Mouse (Mus musculus) urinary bladder, postnatal 36 days (tissue): ENCODE measurements at regions not wholly inside any gene's neighbourhood (a gene's known extent, or its start where the extent isn't known, plus 50 kb on each side); places are given as distances from the start of the nearest gene placed in this dataset.

Experiments
- DNase-seq, 2 experiments: peaks; one replicate each; pipeline ENCODE4 v3.0.0; 2022; ENCODE audit warnings: low spot score in 2 of 2, mixed read lengths in 1 of 2

DNA sequence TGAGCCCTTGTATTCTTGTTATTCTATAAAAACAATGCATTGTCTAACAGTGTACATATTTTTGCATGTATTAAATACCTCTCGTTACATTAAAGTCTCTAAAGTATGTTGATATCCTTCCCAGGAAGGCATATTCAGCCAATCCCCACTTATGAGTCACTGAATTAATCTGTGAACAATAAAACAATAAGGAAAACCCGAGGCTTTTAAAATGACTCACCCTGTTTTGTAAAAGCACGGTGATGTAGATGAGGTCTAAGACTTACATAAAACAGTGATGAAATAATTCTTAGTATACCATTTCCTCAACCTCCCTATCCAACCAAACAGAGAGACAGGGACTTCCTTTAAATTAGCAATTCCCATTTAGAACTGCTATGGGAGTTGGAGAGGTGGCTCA lies 95.8 kb downstream of the Asb7 start:
- DNase-seq = no peak

DNA sequence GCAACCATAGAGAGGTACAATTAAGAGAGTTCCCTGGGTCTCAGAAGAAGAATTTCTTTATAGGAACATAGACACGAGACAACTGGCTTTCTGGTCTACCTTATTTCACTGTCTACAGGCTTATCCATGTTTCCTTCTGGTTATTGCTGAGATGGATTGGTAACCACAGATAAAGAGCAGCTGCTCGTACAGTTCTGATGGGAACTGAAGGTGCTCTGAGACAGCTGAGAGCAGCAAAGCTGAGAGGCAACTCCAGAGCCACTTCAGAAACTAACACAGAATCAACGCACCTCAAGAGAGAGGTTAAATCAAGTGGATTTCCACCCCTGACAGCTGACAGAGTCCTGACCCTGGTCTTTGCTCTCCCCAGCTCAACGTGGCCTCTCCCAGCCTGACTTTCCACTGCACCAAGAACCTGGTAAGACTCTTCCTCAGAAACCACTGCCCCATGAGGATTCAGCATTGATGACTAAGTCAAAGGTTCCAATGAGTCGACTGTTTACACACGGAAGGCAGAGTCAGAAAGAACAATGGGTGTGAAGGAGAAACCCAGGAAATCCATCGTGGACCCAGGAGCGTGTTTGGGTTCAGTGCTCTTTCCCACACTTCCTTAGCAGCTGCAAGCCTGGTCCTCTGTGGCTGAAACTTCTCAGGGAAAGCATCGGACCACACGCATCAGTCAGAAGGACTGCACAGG lies 97.7 kb downstream of the Asb7 start:
- no peak for DNase-seq

DNA sequence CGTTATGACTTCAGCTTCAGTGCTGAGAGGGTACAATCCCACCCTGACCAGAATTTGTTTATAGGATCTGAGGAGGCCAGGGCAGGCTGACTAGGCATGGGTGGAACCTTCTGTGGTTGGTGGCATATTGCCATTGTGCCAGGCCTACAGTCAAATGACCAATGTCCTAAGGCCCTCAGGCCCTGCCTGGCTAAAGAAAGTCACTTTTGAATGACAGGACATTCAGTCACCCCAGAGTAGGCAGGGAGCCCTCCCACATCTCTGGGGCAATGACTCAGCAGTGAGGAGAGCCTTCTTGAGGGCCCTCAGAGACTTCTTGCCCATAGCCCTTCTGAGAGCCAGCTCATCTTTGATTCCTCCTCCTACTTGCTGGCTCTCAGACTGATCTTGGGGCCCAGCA lies 102.9 kb downstream of the Asb7 start:
- no peak for DNase-seq

DNA sequence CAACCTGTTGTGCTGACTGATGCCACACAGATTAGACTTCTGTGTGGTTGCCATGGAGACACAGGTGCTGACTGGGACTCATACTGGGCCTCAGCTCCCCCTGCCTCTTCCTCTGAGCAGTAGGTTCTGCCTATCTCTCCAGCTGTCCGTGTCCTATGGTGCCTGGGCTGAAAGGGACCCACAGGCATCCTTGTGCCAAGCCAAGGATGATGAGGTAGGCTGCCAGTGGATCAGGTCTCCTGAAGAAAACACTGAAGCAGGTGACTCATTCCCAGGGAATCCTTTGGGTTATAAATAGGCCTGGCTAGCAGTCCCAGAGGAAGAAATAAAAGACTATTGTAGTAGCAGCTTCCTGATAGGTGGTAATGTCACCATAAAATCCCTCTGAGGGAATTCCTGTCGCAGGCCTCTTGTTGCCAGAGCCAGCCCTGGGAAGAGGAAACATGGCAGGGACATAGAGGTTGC lies 108.7 kb downstream of the Asb7 start:
- no peak for DNase-seq

DNA sequence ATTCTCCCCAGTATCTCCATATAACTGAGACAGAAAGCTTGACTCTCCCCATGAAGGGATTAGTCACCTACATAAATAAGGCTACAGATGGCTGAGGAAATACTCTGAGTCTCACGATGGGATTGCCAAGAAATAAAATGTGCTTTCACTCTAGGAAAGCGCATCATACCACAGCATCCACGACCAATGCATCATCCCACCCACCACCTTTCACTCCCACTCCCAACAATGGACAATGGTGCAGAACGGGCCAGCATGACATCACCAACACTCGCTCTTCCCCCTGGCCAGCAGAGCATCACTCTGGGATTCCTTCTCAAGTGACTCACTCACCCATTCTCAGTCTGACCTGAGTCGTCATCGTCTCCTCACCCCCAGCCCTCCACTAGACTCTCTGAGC lies 113.1 kb downstream of the Asb7 start:
- DNase-seq = no peak

DNA sequence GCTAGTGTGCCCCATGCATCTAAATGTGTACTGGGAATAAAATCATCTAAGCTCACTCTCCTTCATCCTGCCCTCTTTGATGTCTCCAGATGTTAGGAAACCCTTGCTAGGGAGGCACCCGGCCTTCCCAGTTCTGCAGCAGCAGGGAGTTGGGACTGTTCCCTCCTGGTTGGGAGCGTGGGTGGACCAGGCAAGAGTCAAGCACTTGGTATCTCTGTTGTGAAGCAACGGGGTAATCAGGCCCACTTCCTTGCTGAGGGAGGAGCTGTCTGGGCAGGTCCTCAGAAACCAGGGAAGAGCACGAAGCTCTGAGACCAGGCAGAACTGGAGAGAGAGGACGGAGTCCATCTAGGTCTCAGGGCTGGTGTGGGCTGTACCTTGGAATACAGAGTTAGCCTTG lies 117.9 kb downstream of the Asb7 start:
- DNase-seq = peak in 1 of 2 experiments; percentile 31

DNA sequence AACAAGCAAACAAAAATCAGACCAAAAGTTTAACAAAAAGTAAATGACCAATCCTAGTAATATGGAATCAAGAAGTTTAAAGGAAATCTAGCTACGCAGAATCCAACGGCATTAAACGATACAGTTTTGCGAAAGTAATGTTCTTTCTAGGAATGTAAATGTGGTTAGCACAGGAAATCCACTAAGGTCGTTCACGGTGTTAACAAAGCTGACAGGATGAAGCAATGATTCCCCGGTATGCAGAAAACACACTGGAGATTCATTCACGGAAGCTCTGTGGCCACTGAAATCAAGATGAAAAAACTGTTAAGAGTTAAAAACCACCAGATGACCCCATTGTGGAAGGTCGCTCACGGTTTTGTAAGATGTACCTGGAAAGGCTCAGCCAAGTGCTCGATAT lies 120.4 kb upstream of the Aldh1a3 start:
- no peak for DNase-seq

DNA sequence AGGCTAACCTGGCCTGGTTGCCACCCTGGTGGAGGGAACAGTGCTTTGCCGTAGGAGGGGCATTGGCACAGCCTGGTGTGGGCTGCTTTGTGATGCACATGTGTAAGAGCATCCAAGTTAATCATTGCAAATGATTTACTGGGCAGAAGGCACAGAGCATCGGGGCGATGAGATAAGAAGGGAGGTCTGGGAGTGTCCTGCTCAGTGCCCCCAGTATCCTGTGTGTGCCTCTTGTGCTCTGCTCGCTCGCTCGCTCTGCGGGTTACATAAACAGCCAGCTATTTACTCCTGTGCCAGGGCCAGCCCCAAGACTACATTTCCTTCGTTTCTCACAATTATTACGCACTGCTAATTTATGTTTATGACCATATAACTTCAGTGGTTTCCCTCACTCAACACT lies 117.9 kb upstream of the Aldh1a3 start:
- DNase-seq = no peak

DNA sequence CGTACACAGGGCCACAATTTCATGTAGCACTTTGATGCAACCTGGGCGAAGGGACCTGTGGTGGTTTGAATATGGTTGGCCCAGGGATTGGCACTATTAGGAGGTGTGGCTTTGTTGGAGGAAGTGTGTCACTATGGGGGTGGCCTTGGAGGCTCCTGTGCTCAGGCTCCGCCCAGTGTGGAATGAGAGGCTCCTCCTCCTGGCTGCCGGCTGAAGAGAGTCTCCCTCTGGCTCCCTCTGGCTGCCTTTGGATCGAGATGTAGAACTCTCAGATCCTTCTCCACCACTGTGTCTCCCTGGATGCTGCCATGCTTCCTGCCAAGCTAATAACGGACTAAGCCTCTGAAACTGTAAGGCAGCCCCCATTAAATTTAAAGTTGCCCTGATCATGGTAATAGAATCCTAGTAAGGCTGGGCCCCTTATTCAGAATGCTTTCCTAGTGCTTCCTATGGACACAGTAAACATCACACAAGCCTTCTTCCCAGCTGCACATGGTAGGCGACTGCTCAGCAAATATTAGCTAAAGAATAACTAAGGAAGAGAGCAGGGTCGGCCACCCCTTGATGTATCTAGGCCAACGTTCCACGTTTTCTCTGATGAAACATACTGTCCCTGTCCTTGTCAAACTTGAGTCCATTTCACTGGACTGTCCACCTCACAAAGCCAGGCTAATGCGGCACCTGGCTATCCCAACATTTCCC lies 117.2 kb upstream of the Aldh1a3 start:
- DNase-seq = no peak

DNA sequence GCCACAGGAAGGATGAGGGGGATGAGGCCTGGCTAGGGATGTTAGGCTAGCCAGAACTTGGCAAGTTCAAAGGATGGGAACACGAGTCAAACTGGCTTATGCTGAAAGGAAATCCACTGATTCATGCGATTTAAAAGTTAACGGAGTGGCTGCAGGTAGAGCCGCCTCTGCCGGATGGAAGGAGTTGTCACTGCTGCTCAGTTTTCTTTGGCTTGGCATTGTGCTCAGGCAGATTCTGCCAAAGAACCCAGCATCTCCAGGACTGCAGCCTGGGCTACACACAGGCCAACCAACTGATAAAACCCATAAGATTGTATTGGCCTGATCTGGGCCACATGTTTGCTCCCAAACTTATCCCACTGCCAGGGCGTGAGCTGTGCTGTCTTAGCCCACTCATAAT lies 105.3 kb upstream of the Aldh1a3 start:
- no peak for DNase-seq

DNA sequence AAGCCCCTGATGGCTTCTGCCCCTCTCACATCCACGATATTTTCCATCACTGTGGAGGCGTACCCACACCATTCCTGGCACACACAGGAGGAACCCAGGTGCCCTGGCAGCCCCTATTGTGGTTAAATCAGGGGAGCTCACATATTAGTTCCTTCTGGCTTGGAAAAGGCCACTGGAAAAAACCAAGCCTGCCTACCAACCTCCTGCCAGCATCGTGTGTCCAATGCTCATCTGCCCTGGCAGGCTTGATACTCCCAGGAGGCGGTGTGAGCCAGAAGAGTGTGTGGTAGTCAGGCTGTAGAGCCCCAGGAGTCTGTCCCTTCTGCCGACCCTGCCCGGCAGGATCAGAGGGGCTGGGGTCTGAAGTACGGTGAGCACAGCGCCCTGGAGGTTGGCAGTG lies 104.7 kb upstream of the Aldh1a3 start:
- DNase-seq = no peak

DNA sequence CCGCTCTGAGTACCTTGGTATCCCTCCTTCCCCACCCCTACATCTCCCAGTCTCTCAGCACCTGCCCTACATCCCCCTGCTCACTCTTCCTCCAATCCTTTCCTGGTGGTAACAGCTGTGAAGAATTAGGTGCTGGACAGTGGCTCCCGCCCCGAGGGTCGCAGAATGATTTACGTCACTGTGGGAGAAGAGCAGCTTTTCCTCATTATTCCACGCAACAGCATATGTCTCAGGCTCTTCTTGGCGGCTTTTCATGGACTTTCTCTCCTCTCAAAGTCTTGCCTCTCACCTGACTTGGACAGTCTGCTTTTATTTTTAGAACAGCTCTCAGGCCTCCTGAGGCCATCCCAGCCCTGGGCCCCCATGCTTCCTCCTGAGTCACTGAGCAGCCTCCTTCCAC lies 103.8 kb upstream of the Aldh1a3 start:
- no peak for DNase-seq

DNA sequence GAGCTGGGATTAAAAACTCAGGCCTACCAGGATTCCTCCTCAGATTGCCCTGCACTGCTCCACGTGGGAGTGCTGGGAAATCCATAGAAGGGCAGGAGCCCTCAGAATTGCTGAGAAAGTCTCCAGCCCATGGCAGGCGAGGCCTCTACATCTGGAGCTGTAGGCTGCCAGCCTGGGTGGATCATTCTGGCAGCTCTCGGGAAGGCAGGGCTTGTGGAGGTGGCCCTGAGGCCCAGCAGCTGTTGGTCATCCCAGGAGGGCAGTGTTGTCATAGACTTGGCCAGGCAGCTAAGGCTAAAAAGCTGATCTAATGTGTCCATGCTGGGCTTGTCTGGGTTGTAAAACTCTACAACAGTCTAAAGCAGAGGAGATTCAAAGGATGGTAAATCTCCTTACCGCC lies 101.6 kb upstream of the Aldh1a3 start:
- peak; percentile 56 to 78 for DNase-seq

DNA sequence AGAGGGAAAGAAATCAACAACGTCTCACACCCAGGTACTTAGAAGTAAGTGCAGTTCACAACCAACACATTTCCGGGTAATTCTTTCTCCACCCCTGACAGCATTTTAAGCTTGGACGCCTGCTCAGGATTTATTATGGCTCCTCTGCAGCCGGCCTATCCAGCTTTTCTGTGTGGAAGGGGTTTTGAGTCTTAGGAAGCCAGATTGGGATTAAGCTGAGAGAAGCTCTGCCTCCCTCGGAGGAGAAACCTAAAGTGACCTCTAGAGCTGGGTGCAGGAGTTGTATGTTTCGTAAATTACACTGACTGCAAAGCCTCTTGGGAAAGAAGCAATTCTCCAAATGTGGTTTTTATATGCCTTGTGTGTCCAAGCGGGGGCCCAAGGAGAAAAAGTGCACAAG lies 96.6 kb upstream of the Aldh1a3 start:
- no peak for DNase-seq

DNA sequence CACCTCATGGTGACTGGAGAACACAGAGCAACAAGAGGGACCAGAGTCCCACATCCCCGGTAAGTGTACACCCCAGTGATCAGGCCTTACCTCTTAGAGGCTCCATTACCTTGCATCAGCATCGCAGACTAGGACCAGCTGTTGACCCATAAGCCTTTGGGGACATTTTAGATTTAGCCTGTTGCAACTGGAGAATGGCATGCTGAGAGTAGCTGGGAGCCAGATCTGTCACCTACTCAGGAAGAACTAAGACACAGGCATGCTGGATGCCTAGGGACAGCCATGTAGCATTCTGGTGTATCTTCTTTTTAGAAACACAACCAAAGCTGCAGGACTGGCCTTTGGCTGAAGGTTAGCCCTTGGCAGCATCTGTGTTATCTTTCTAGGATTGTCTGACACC lies 94.2 kb upstream of the Aldh1a3 start:
- DNase-seq = no peak

DNA sequence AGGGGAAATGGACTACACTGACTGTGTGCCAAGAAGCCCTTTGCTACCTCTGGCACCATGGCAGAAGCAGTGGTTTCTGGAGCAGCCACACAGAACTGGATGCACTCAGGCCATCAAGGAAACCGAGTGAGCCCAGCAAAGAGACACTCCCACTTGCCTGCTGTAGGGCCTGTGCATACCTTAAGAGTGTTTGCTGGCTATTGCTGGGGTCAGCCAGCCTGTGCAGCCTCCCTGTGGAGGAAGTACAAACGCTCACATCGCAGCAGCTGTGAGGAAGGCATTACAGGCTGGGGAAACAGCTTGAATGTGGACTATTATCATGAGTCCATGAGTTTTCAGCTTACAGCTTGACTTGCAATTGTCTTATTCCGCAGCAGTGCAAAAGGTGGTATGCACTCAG lies 88.8 kb upstream of the Aldh1a3 start:
- no peak for DNase-seq

DNA sequence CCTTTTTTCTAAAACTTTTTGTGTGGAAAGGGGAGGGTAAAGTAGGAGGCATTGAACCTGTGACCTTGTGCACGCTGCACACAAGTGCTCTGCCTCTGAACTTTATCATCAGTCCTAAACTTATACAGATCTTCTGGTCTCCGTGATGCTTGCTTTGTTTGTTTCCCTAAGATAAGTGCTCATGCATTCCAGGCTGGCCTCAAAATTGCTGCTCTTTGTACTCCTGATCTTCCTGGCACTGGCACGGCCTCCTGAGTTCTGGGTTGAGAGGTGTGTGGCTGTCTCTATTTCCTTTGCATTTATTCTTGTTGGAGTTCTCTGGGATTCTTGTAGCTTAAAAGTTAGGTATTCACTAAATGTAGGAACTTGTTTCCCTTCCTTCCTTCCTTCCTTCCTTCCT lies 86.1 kb upstream of the Aldh1a3 start:
- no peak for DNase-seq

DNA sequence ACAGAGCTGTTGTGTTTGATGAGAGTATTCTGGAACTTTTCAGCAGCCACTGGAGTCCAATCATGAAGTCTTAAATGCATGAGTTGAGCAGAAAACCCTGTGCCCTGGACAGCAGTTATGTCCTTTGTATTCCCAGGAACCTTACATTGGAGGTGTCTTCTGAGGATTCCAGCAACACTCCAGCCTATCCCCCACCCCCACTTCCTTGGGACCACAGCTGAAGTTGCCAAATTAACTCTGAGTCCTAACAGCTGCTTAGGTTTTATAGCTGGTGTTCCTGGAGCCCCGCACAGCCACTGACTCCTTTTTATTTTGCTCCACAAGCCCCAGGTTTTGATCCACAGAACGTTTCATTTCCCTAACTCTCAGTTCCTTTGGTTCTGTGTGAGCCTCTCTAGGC lies 78.4 kb upstream of the Aldh1a3 start:
- DNase-seq = no peak

DNA sequence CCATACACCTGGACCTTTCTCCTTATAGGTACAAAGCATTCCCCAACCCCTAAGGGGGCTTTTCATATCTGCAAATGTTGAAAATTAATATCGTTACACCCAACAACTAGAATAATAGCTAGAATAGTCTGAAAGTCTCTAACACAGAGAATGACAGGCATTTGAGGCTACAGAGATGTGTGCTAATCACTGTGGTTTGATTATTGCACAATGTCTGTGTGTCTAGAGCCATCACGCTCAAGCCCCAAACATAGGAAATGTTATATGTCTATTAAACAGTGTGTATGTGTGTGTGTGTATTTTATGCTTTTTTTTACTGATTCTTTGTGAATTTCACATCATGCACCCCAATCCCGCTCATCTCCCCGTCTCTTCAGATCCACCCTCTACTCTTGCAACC lies 77.2 kb upstream of the Aldh1a3 start:
- DNase-seq = no peak

DNA sequence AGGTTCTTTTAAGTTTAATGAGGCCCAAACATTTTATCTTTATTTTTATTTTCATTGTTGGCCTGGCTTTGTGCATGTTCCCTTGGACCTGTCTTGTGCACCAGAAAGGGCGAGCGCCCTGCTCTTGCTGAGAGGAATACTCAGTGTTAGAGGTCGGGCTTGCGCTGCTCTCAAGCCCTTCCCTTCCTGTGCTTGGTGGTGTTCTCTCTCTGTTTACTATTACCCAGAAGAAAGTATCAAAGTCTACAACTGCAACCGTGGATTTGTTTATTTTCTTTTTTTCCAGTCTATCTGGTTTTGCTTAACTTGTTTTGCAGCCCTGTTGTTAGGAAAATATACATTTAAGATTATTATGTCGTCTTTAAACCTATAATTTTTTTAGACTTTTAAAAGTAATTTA lies 74.1 kb upstream of the Aldh1a3 start:
- no peak for DNase-seq

DNA sequence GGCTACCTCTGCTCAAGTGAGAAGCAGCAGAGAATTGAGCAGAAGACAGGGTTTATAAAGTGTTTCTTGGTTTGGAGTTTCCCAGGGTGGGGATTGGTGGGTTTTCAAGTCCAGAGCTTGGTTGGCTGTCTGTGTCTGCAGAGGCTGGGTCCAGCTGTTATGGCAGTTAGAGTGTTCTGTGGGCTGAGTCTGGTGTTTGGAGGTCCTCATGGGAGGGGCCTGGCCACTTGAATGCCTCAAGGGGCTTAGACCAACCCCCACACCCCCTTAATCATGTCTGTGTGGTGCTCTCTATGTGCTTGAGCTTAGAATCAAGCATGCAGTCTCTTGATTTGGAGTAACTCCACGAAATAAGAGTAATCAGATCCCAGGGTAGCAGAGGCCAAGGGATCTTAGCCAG lies 70.2 kb upstream of the Aldh1a3 start:
- no peak for DNase-seq

DNA sequence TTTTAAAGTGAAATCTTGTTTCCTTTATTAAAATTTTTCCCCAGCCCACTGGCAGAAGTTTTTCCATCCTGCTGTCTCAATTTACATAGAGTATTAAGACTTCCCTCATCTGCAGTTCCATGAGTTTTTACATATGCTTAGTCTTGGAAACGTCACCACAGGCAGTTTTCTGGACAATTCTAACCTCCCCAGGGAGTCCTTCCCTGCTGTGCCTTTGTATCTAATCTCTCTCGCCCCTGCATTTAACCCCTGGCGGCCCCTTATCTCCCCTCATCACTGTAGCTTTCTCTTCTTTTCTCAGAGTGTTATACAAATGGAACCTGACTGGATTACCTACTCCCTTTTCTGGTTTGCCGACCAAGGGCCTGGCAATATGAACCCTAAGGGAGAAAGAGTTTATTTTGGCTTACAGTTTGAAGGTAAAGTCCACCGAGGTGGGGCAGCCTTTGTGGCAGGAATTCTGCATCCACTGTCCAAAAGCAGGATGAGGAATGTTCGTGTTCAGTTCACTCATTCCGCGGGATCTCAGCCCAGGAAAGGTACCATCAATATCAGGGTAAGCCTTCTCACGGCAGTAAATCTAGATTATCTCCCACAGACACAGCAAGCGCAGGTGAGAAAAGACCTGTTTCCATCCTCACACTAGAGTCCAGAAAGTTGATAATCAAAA lies 66.0 kb upstream of the Aldh1a3 start:
- DNase-seq = no peak

DNA sequence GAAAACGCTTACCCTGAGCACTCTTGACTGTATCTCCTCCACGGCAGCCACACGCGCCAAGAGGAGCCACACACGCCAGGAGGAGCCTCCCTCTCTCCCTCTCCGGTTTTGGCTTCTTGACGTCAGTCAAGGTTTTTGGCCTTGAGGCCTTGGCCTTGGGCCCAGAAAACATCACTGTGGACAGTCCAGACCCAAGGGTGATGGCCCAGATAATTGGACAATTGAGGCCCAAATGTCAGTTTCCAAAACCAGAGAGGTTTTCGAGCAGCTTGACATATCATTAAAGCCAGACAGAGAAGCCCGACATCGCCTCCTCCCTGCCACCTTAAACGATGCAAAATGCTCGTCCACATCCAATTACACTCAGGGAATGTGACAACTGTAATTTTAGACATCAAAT lies 65.4 kb upstream of the Aldh1a3 start:
- DNase-seq = no peak
